Mouse (Mus musculus) CH12.LX (cell line): Measurements from ENCODE around the gene Dnajc17.

Experiments
- CTCF ChIP-seq, 2 experiments: IDR thresholded peaks in 1 of 2; conservative IDR thresholded peaks in 1 of 2; 2 replicates each; pipeline ENCODE4 v1.5.1; 2011 to 2012; ENCODE audit warnings: low read depth in 2 of 2, low read length in 2 of 2, improper control_type of control experiment in 1 of 2, inconsistent platforms in 1 of 2, mild to moderate bottlenecking in 1 of 2, moderate library complexity in 1 of 2
- EP300 ChIP-seq: IDR thresholded peaks from 2 replicates; pipeline ENCODE4 v1.6.1; 2011; ENCODE audit warnings: low read length, improper control_type of control experiment
- HCFC1 ChIP-seq: IDR thresholded peaks from 2 replicates; pipeline ENCODE4 v1.6.1; 2012; ENCODE audit warnings: low read depth, mild to moderate bottlenecking, inconsistent platforms, low read length, improper control_type of control experiment
- MAFK ChIP-seq: IDR thresholded peaks from 2 replicates; pipeline ENCODE4 v1.6.1; 2011; ENCODE audit warnings: low read length, improper control_type of control experiment; ENCODE audit not compliant: insufficient replicate concordance
- USF1 ChIP-seq: IDR thresholded peaks from 2 replicates; pipeline ENCODE4 v1.6.1; 2014; ENCODE audit warnings: low read depth, mild to moderate bottlenecking, inconsistent platforms, low read length, improper control_type of control experiment
- ZC3H11A ChIP-seq: IDR thresholded peaks from 2 replicates; pipeline ENCODE4 v1.6.1; 2012; ENCODE audit warnings: low read depth, mild to moderate bottlenecking, inconsistent platforms, low read length, improper control_type of control experiment

DNA sequence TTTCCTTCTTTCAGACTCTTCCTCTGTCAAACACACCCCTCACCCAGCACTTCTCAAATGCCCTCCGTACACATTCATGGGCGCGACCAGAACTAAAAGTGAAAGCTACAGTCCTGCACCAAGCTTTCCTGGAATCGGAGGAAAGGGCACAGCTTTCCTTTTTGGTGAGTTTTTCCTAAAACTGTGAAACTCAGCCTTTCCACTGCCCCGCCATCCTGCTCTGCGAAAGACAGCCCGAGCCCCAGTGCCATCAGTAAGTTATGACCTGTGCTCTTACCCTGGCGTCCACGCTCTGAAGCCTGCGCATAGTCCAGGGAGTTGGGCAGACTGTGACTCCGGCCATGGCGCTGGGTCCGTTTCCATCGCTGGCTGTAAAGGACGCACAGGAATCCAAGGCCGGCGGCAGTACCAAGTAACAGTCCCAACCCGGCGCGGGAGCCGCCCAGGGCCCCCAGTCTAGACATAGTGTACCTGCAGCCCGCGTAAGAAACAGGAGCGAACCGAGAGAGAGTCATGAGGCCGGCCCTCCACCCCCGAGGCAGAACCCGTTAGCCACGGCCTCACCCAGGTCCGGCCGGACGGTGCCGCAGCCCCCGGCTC is 52.4 kb downstream of the Dnajc17 start:
- TF ChIP-seq USF1 (no peak), ZC3H11A (no peak), HCFC1 (no peak), EP300 (no peak), CTCF (conservative IDR thresholded peaks at IDR 0.05 in 1 of 2, IDR thresholded peaks at IDR 0.05 in 1 of 2; ENCODE audit: low read depth in 2 of 2, low read length in 2 of 2) (no peak), MAFK (no peak)
